Mouse (Mus musculus): Measurements from ENCODE around the gene Prom2.
A peak's percentile ranks its signal among the peaks of the same experiment; 100 is the strongest.

Gene Prom2

DNA sequence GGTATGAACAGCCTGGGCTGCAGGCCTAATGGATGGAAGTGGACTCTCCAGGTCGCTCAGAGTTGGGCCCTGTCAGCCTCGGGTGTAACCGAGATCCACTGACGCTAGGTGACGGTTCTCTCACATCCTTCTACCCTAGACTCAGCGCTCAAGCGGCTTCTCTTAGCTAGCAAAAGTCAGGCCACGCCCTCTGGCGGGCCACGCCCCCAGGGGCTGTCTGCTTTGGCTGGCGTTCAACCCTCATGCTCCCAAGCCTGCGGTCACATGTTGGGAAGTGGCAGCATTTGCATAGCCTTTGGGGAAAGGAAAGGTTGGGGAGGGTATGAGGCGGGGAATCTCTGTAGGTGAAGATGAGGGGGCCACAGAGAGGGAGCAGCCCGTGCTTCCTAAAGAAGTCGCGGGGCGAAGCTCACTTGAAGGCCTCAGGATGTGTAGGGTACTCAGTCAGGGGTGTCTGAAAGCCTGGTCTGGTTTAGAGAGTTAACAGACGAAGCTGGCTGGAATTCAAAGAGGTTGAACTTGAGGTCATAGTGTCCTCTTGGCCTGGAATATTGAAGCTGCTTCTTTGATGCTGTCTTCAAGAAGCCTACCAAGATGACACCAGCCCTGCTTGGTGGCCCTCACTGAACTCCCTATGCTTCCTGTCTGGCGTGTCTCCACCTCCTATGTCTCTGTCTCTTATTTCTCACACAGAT lies 56.6 kb downstream of the Prom2 start:
- no peak for DNase-seq (ENCODE audit: low spot score)

GRCm38 (mm10) chr2:127483001-127483400 lies 58.3 kb downstream of the Prom2 start:
- DNase-seq (ENCODE audit: low spot score), result no peak

DNA sequence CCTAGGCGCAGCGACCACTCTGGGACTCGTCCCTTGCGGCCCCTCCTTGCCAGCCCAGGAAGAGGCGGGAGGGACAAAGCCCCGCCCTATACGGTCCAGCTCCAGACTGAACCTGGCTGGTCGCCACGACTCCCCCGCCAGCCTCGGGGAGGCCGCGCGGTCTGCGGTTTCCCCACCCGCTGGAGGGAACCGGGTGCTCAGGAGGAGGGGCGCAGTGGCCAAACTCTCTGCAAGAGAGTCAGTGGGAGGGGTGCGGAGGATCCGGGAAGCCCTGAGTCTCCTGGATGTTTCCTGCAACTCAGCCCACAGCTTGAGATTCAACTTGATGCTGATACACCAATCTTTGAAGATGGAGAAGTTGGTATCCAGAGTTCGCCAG lies 58.7 kb downstream of the Prom2 start:
- peak; percentile 58 for DNase-seq (ENCODE audit: low spot score)

GRCm38 (mm10) chr2:127481841-127482532 lies 59.3 kb downstream of the Prom2 start:
- DNase-seq (ENCODE audit: low spot score), result peak; percentile 15

GRCm38 (mm10) chr2:127479763-127480162 lies 61.5 kb downstream of the Prom2 start:
- DNase-seq (ENCODE audit: low spot score), result no peak

GRCm38 (mm10) chr2:127479210-127479609 lies 62.1 kb downstream of the Prom2 start:
- DNase-seq (ENCODE audit: low spot score), result no peak

All from ovary, postnatal 10 days (tissue).